Mouse (Mus musculus): ENCODE data around the gene Sag.

DNA sequence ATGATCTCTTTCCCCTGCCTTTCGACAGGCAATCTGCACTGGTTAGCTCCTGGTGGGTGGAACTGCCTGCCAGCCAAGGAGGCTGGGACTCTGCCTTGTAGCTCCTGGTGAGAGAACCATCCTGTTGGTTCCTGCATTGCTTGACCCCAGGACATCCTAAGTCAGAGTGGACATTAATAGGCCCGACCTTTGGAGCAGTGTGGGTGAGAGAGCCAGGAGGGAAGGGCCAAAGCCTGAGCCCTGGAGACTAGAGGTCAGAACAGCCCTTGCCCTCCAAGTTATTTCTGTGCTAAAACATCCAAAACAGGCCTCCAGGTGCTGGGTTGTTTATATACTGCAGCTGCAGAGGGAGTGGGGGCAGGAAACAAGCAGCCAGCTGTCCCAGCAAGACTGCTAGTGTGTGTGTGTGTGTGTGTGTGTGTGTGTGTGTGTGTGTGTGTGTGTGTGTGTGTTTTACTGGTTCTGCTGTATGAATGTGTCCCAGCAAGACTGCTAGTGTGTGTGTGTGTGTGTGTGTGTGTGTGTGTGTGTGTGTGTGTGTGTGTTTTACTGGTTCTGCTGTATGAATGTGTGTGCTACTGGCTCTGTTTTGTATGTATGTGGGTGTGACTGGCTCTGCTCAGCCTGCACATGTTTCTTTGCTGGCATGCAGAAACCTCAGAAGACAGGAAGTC, 43.5 kb downstream of the Sag start:
- TF ChIP-seq POLR2A (IDR thresholded peaks at IDR 0.05; ENCODE audit: control insufficient read depth, extremely low read depth, insufficient read depth, low read length, poor library complexity) (peak; percentile 48; the same call in 1 of the 2 replicates), CTCF (IDR thresholded peaks at IDR 0.05; ENCODE audit: borderline replicate concordance, control insufficient read depth, extremely low read depth, insufficient read depth, low read length, poor library complexity) (peak; percentile 26; the same call in 1 of the 2 replicates)
